Mouse (Mus musculus) olfactory bulb, adult 2 months (tissue): ENCODE measurements around the gene Spta1.

ENCODE experiments used
- CTCF ChIP-seq: fragments of 200-500 bp; IDR thresholded peaks from 2 replicates; pipeline ENCODE4 v1.5.1; 2012; ENCODE audit warnings: low read depth, mild to moderate bottlenecking, low read length, moderate library complexity; ENCODE audit not compliant: insufficient read depth
- POLR2A ChIP-seq: fragments of 200-500 bp; IDR thresholded peaks from 2 replicates; pipeline ENCODE4 v1.6.1; 2012; ENCODE audit warnings: mild to moderate bottlenecking, low read depth, low read length, moderate library complexity; ENCODE audit not compliant: insufficient read depth

- TF ChIP-seq POLR2A (no peak), CTCF (no peak)
Observed at GRCm38 (mm10) chr1:174131217-174131616, 41.4 kb upstream of the Spta1 start, which contains the start of gene Olfr424.
